Mouse (Mus musculus) E14TG2a.4 (cell line): ENCODE measurements at regions not wholly inside any gene's neighbourhood (a gene's known extent, or its start where the extent isn't known, plus 50 kb on each side); places are given as distances from the start of the nearest gene placed in this dataset.

Experiments
- CTCF ChIP-seq: conservative IDR thresholded peaks from 2 replicates; pipeline ENCODE4 v1.5.1; 2014; ENCODE audit warnings: low read length
- NANOG ChIP-seq: IDR thresholded peaks from 2 replicates; pipeline ENCODE4 v1.6.1; 2014; ENCODE audit warnings: borderline replicate concordance, low read length, mixed read lengths
- POU5F1 ChIP-seq: IDR thresholded peaks from 2 replicates; pipeline ENCODE4 v1.6.1; 2014; ENCODE audit warnings: low read length, borderline replicate concordance

- TF ChIP-seq CTCF (no peak), NANOG (no peak), POU5F1 (no peak)
Observed at GRCm38 (mm10) chr8:116801313-116801712, 68.5 kb upstream of the Cdyl2 start.
